Mouse (Mus musculus): ENCODE data around the gene Fndc1. TPM values are rescaled to one million over a fixed set of nuclear protein-coding genes. Genes with fewer than 3 reads are reported as not detected.

Fndc1 gene
- total RNA-seq, 4 experiments from 2014 or later: 8.3 to 11.7 (median 10.6) TPM

DNA sequence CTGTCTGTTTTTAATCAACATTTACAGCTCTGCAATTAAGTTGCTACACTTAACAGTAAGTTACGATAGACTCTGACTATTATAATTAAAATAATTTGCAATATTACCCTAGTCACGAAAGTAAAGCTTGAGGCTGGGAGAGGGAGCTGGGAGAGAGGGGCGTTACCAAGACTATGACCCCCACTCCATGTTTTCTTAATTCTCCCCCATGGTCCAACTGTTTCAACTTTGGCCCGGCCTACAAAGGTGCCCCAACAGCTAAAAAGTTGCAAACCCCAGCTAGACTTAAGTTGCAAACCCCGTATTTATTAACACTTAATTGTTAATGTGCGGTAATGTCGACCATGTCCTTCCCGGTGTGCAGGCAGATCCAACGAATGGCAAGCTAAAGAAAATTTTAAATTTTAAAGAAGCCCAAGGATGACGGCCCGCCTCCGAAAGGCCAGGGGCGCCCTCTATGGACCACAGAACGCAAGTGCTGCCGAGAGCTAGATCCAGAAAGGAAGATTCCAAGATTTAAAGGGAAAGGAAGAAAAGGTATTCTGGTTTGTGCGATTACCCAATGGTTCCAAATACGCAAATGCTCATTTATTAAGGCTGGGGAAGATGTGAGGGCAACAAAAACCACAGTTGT, 5.4 kb downstream of the Fndc1 start:
- DNase-seq (ENCODE audit: low spot score): no peak

DNA sequence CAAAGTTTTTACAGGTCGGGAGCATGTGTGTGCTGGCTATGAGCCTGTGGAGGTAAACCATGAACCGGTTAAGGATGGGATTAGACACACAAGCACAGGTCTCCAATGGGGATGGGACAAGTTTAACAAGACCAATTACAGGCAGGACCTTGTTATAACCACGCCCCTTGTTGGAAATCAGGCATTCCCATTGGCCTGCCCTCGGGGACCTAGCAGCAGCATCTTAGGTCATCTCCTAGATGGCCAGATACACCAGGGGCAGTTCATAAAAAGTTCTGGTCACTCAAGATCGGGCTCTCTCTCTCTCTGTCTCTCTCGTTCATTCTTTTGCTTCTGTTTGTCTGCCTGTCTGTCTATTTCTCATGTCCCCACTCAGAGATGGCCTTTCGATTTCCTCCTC, 6.9 kb downstream of the Fndc1 start:
- no peak for DNase-seq (ENCODE audit: low spot score)

DNA sequence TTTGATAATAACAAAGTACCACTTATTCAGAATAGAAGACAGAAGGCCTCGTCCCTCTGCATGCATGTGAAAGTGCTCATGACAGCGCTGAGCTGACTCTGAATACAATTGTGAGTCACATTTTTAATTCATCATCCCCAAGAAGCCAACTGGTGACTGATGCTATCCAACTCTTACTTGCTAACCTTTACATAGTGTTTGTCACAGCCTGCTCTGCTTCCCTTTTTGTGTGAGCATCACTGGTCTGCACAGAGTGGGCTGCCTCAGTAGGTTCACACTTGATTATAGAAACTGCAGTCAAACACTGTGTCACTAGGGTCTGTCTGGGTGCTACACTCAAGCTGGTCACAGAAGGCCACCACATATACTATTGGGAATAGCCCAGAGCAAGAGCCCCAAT, 10.5 kb downstream of the Fndc1 start:
- DNase-seq (ENCODE audit: low spot score): no peak

DNA sequence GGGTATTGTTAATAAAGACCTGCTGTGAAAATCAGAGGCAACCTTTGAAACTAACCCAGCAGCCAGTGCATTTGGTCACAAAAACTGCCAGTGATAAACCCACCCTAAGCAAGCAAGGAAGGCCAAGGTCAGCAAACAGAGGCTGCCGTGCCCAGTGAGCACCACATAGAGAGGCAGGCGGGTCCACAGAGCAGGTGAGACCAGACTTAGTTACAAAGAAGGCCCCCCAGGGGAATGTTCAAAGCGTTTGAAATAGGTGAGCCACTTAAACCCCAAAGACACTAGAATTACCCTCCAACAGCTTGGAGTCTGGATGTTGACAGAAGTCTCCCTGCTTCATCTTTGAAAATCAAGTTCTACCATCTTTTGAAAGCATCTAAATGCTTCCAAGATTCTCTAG, 12.7 kb downstream of the Fndc1 start:
- no peak for DNase-seq (ENCODE audit: low spot score)

DNA sequence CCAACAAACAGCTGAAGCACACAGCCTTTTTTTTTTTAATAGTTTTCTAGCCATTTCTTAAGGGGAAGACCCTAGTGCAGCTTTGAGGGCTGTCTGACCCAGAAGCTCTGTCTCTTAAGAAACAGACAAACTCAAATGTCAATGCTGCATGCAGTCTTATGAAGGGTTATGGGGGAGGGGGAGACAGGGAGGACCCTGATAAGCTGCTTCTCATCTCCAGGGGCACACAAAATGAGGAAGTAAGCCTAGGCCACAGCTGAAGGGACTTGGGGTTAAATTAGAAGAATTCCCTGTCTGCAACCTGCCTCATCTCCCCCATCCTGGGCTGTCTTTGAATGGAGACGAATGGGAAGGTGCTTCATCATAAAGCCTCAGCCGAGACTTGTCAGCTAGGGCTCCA, 19.1 kb downstream of the Fndc1 start:
- no peak for DNase-seq (ENCODE audit: low spot score)

DNA sequence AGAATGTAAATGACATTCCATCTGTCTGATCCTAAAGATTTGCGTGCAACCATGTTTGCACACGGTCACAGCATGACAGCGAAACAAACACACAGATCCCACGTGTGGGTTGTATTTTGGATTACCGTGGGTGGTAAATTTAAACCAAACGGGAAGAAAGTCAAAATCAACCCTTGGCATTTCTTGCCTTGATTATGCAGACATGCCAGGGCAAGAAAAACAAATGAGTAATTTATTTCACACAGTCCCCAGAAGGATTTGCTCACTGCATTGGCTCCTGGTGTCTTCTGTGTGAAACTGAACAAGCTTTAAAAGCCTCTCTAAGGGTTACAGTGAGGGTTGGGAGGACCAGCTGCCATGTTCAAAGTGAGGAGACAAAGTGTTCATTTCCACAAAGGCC, 22.0 kb downstream of the Fndc1 start:
- no peak for DNase-seq (ENCODE audit: low spot score)

DNA sequence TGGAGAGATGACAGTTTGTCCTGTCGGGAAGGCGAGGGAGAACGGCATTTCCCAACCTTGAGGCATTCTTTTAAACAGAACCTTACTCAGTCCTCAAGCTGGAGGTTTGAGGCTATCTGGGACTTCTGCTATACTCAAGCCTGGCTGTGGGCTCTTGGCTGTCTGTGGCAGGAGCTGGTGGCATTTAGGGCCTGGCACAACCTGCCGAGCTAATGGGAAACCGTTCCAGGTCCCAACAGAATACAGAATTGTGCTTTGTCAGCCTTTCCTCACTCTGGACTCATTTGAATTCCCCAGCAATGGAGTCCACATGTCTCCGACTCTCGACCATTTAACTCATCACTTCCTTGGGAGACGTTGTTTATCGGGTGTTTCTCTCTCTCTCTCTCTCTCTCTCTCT, 24.6 kb downstream of the Fndc1 start:
- DNase-seq (ENCODE audit: low spot score): no peak

DNA sequence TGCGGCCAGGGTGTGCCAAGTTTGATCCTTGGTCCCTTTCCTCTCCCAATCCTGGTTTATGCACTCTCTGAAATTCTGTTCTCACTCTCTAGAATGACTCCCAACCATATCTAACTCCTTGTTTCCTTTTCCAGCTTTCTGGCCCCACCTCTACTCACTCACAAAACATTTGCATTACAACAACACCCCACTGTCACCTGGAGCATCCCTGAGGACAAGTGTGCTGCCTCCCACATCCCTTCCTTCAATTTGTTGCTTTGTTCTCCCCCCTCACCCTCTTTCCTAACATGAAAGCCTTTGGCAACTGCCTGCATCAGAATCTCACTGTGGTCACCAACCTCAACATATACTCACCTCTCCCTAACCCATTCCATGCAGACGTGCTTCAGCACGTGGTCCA, 27.2 kb downstream of the Fndc1 start:
- no peak for DNase-seq (ENCODE audit: low spot score)

DNA sequence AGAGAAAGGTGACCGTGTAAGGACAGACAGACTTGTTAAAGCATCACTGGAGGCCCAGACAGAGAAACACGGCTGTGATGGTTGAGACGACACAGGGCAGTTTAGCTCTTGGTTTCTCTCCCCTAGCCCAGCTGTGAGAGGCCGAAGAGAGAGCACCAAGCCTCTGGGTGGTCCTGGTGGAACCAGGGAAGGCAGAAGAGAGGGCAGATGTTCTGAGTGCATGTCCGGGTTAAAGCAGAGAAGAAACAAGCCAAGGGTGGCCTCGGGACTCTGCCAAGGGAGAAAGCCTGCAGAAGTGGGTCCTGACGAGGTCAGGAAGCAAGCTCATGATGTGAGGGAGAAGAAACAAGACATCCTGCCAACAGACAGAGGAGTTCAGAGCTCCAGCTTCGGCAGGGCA, 31.5 kb downstream of the Fndc1 start:
- no peak for DNase-seq (ENCODE audit: low spot score)

DNA sequence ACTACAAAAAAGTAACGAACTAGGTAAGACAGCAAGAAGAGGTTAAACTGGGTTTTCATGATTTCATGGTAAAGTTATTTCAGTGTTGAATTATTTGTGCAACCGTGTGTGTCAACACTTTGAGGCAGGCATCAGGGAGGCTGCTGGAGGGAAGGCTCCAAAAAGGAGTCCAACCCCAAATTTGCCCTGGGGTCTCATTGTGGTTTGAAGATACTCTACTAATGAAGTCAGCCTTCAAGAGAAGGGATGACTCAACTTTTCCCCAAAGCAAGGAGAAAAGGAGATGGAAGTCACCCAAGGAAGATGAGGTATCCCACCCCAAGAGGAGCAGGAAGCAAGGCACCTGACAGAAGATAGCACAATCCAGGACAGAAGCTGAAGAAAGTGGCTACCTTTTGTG, 31.9 kb downstream of the Fndc1 start:
- no peak for DNase-seq (ENCODE audit: low spot score)

DNA sequence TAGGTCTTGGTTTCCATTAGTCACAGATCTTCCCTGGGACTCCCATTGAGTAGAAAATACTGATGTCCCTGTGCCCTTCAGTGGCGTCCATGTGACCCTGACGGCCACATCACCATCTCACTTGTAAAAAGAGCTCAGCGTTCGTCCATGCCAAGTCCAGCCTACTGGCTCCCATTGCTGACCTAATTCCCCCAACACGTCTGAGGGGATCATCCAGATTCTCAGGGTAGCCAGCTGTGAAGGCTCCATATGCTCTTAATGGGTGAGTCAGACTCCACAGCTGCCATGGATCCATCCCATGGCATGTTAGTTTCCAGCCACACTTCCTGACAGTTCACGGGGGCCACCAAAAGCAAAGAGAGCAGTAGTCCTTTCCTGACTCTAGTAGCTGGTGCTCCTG, 33.0 kb downstream of the Fndc1 start:
- peak; percentile 33 for DNase-seq (ENCODE audit: low spot score)

DNA sequence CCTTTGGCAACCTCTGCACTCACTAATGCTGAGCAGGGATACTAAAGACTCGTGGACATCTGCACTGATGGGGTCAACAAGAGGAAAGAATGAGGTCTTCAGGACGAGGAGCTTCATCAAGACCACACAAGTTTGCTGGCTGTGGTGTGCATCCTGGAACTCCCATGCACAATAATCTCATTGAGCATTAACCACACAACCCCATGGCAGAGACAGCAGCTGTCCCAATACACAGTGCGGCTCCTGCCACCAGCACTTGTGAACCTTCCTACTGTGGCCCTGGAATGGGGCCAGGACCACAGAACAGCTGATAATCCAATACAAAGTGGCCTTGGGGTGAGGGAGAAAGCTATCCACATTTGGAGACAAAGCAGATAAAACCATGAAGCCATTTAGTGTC, 36.6 kb downstream of the Fndc1 start:
- no peak for DNase-seq (ENCODE audit: low spot score)

DNA sequence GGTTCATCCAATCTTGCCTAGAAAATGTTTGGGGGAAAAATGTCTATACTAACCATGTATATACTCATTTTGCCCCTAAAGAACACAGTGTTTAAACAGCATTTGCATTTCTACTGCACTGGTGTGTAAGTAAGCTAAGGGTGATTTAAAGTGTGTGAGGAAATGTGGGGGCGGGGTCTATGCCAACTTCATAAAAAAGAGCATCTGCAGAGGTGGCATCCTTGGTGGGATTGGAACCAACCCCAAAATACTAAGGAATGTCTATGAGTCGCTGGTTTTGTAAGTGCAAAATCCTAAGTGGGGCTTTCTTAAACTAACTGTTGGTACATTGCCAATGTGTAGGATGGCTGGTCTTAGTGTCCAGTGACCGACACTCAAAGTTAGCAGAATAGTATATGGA, 53.0 kb downstream of the Fndc1 start:
- no peak for DNase-seq (ENCODE audit: low spot score)

DNA sequence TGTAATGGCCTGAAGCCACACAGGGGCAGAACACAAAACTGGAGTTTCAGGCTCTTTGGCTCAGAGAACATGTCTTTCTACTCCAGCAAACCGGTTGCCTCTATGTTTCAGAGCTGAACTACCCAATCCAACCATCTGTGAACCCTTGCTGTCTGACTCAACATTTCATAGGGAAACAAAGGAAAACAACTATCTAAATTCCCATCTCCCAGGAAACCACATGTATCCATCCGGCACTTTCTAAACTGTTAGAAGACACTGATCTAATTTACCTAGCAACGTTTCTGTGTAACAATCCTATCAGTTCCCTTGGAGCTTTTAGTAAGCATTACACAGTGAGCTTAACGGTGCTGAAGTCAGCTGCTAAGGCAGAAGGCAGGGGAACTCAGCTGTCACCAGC, 67.3 kb downstream of the Fndc1 start:
- no peak for DNase-seq (ENCODE audit: low spot score)

DNA sequence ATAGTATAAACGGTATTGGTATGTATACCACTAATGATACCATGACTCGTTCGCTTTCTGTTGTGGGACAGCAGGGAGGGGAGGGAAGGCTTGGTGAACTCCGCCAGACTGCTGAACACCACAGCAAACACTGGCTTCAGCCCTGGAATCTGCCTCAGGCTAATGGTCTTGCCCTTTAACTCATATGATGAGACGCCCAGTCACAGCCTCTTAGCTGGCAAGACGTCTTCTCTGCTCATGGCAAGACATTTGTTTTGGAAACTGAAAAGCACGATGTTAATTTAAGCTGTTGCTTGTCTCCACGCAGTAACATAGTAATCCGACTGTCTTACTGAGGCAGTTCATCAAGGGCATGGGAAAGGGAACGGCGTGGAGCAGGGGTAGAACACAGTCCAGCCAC, 72.1 kb downstream of the Fndc1 start:
- DNase-seq (ENCODE audit: low spot score): no peak

DNA sequence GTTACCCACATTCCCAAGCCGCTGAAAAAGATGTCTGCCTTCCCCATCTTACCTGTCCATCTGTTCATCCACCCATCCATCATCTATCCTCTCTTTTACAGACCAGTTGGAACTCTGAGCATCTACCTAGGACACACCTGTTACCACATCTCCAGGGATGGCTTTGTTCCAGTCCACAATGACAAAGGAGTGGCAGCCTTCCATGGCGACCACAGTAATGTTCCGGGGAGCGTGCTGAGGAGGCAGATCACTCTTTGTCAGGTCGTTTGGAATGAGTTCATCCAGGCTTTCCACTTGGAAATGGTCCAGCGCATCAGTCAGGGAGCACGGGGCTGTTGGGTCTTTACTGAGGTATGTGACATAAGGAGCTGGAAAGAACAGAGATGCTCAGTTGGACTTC, 73.7 kb downstream of the Fndc1 start:
- no peak for DNase-seq (ENCODE audit: low spot score)

DNA sequence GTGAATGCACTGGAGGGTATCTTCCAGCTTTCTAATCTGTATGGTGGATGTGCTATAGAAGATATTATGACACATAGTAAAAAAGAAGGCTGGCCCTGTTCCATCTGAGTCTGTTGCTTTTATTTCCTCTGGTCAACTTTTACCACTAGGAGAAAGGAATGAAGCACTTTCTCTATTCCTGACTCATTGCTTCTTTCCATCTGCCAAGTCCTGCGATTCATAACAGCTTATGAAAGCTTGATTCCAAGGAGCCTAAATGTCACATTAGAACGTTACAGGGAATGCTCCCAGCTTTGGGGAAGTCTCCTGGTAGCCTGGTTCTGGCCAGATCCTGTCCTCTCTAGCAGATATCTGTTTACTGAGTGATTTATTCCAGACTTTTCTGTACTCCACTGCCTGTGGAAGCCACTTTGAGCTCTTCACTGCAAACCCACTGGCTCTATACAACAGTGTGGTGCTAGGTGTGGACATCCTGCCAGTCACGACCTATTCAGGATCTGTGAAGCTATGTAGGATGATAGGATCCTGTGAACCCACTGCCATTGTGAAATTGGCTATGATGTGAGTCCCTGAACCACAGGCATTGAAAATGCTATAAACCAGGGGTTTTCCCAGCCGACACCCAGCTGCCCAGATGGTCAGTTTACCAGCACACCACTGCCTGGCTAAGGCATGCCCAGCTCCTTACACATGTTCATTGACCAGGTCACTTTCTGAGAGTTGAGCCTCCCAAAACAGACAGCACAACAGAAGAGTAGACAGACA, 77.9 kb downstream of the Fndc1 start:
- DNase-seq (ENCODE audit: low spot score): peak; percentile 21

DNA sequence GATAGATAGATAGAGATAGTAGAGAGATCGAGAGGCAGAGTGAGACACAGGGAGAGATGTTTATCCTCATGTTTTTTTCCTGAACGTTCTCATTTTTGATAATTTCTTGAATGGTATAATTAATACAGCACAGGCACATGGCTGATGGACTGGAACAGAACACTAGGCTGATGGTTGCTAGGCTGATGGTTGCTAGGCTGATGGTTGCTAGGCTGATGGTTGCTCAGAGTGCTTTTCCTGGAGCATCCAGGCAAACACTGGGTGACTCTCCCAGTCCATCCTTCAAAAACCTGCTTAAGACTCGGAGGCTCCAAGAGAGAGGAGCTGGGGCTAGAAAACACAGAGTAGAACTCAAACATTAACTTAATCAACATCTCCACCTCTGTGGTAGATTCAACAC, 80.3 kb downstream of the Fndc1 start:
- DNase-seq (ENCODE audit: low spot score): no peak

DNA sequence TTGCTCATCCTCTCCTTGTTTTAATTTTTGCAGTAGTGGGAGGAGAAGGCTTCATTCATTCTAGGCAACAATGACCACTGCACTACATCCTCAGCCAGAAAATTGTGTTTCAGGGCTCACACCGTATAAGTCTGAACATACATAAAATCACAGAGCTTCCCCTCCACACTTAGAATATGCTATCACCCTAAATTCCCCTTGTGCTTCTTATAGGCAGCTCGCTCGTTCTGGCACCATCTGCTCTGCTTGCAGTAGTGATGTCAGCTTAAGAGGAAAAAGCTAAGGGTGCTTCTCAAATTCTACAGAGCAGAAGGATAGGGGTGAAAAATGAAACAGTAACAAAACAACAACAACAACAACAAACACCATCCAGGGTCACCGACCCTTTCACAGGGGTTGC, 82.1 kb downstream of the Fndc1 start:
- DNase-seq (ENCODE audit: low spot score): no peak

DNA sequence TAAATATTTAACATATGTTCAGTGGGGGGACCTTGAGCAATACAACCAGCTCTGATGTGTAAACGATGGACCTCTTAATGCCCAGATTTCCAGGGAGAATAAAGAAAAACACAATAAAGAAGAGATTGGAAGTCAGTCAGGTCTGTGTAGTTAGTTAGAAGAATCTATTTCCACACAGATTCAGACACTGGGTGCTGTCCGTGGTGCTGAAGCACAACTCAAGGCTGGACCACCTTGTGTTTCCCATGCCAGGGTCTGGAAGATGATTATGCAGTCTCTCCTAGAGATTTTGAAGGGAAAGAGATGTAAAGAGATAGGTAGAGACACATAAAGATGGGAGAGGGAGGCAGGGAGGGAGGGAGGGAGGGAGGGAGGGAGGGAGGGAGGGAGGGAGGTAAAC, 86.1 kb downstream of the Fndc1 start:
- no peak for DNase-seq (ENCODE audit: low spot score)

DNA sequence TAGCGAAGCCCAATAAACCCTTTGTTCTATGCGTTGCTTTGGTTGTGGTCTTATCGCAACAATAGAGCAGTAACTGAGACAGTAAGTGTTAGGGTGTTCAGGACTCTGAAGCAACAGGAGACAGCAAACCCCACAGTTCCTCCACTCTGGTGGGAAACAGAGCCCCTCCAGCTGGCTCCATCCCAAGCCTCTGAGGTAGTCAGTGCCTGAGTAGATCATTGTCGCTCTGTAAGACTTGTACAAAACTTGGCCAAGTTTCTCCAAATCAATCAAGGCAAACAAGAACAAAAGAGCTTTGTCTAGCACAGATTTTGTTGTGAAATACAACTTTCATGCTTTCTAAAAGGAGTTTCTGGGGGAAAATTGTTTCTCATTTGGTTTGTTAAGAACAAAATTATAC, 104.1 kb downstream of the Fndc1 start:
- DNase-seq (ENCODE audit: low spot score): no peak

DNA sequence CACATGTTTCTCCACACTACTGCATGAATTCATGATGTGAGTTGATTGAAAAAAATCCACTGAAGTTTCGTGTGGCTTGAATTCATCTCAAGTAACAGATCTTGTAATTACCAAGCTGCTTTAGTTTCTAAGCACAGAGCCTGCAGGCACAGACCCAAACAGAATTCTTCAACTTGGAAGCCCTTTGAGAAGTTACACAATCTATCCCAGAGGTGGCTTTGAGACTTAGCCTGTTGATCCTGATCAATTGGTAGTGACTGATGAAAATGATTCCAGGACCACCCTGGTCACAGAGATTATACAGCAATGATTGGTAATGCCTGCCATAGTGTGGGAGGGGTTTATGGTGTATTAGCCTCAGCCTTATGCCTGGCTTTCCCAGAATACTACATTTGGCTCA, 108.2 kb downstream of the Fndc1 start:
- no peak for DNase-seq (ENCODE audit: low spot score)

DNA sequence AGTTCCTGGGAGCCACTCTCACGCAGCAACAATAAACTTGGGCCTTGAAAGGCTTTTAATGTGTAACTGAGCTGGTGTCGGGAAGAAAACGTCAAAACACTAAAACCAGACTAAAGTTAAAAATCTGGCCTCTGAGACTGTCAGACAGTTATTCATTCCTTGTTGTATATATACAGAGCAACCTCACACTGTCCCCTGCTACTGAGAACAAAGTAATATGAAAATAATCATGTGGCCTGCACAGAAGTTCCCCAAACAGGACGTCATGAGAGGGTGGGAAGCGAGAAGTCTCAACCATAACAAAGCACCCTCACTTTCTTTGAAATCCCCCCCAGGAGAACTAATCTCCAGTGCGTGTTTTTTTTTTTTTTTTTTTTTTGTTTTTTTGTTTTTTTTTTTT, 109.2 kb downstream of the Fndc1 start:
- DNase-seq (ENCODE audit: low spot score): no peak

DNA sequence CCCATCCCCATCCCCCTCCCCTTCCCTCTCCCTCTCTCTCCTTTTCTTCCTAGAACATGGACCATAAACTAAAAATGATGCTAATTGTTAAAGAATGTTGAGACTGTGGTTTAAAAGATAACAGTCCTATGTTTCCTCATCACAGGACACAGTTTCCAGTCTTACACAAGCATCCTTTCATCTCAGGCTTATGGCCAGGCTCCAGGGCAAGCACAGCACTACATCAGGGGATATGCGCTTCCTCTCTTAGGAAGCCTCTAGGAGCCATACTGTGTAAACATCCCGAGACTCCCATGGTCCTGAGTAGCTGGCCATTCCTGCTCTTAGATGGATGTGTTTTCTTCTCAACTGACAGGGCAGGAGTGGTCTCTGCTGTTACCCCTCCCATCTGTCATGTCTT, 114.1 kb downstream of the Fndc1 start:
- peak; percentile 16 for DNase-seq (ENCODE audit: low spot score)
